8 mouse cellular contexts compared by ENCODE assay signal in the genomic region with DNA sequence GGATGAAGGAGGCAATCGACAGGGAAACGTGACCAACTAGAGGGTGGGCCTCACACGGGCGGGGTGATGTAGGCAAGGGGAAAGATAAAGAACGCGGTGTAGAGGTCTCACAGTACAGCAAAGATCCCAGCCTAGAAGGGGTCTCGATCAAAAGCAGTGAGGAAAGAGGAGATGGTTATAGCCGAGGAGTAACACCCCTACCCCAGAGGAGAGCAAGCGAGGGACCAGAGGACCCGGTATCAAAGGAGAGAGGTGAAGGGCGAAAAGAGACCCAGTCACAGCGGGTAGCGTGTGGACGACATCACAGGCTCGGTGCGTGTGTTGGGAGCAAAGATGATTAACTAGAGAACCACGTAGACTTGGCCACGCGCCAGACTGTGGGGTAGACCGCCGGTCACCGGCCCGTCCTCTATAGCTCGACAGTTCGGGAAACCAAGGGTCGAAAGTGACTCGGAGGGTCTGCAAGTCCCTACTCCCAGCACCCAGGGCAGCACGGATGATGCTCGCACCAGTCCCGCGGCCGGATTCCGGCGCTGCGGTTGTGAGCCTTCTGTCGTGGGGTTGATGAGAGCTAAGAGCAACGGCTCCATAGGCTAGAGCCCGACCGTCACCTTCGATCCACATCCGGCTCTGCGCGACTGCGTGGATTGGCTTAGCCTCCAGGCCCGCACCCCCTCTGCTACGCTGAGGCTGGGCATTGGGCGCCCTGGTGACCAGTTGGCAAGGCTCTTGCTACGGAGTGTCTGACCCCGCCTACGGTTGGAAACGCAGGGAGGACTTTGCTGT. TPM values are rescaled to one million over a fixed set of nuclear protein-coding genes. Genes with fewer than 3 reads are reported as not detected.
DNase-seq lines count a peak whose midpoint lies in the region; ATAC-seq and TF ChIP-seq lines count a peak whose summit lies in the region.

No protein-coding gene starts in this region.

- 17% methylated on average over 51 of the region's 51 CpGs for WGBS in heart, embryonic 10.5 days
- 19% methylated on average over 51 of the region's 51 CpGs for WGBS in limb, embryonic 12.5 days
- 18% methylated on average over 51 of the region's 51 CpGs for WGBS in midbrain, embryonic 13.5 days

- no peak overlapping the region for H3K27ac ChIP-seq in bone marrow macrophage, adult 2 months (ENCODE audit: insufficient read depth, low read depth, low read length)
- H3K27ac ChIP-seq in heart, embryonic 10.5 days, result peak overlapping the region; percentile 80
- no peak overlapping the region for H3K27ac ChIP-seq in limb, embryonic 12.5 days
- peak overlapping the region; percentile 79 for H3K27ac ChIP-seq in midbrain, embryonic 13.5 days

- TF ChIP-seq CTCF in bone marrow macrophage, adult 2 months (IDR thresholded peaks at IDR 0.05; ENCODE audit: low read depth, low read length), result no peak

- peak overlapping the region; percentile 36 for H3K4me3 ChIP-seq in bone marrow macrophage, adult 2 months (ENCODE audit: insufficient read depth, low read length)
- H3K4me3 ChIP-seq in erythroblast, embryonic 14.5 days (replicated peaks), result peak overlapping the region; percentile 30
- H3K4me3 ChIP-seq in heart, embryonic 10.5 days, result peak overlapping the region; percentile 64
- H3K4me3 ChIP-seq in limb, embryonic 12.5 days (replicated peaks), result peak overlapping the region; percentile 51
- peak overlapping the region; percentile 54 for H3K4me3 ChIP-seq in midbrain, embryonic 13.5 days (replicated peaks)

- ATAC-seq in limb, embryonic 12.5 days (ENCODE audit: insufficient number of reproducible peaks, insufficient read depth, low FRiP score, low TSS enrichment, low read depth), result peak; percentile 99
- peak; percentile 100 for ATAC-seq in midbrain, embryonic 13.5 days
- ATAC-seq in erythroid progenitor cell, adult 5-6 weeks (replicated peaks; ENCODE audit: low FRiP score, poor library complexity, severe bottlenecking), result no peak

- peaks cover 8% of the 10 kb centered on the region for H3K27me3 ChIP-seq in erythroblast, embryonic 14.5 days (ENCODE audit: control insufficient read depth)
- H3K27me3 ChIP-seq in heart, embryonic 10.5 days (ENCODE audit: insufficient read depth, poor library complexity, severe bottlenecking), result no peaks in the 10 kb centered on the region
- H3K27me3 ChIP-seq in limb, embryonic 12.5 days, result 0 out of 2 replicates have a peak, but pooled peaks cover 6% of the 10 kb centered on the region
- no peaks in the 10 kb centered on the region for H3K27me3 ChIP-seq in midbrain, embryonic 13.5 days

- TF ChIP-seq POLR2A in bone marrow macrophage, adult 2 months (IDR thresholded peaks at IDR 0.05; ENCODE audit: borderline replicate concordance, low read depth, low read length), result no peak

- H3K9me3 ChIP-seq in erythroblast, embryonic 14.5 days (ENCODE audit: control insufficient read depth, low read length), result peaks cover 16% of the 10 kb centered on the region
- peaks cover 5% of the 10 kb centered on the region; the same call in 1 of the 2 replicates for H3K9me3 ChIP-seq in heart, embryonic 10.5 days
- H3K9me3 ChIP-seq in limb, embryonic 12.5 days, result no peaks in the 10 kb centered on the region
- H3K9me3 ChIP-seq in midbrain, embryonic 13.5 days, result no peaks in the 10 kb centered on the region

- no peaks in the 10 kb centered on the region for H3K36me3 ChIP-seq in erythroblast, embryonic 14.5 days (ENCODE audit: control insufficient read depth)
- no peaks in the 10 kb centered on the region for H3K36me3 ChIP-seq in heart, embryonic 10.5 days
- H3K36me3 ChIP-seq in limb, embryonic 12.5 days, result no peaks in the 10 kb centered on the region
- no peaks in the 10 kb centered on the region for H3K36me3 ChIP-seq in midbrain, embryonic 13.5 days

- H3K4me2 ChIP-seq in limb, embryonic 12.5 days, result peak overlapping the region; percentile 66
- peak overlapping the region; percentile 65 for H3K4me2 ChIP-seq in midbrain, embryonic 13.5 days (replicated peaks)

- no peaks in the 10 kb centered on the region for H3K4me1 ChIP-seq in bone marrow macrophage, adult 2 months (ENCODE audit: control insufficient read depth, insufficient read depth, low read length)
- H3K4me1 ChIP-seq in erythroblast, embryonic 14.5 days (ENCODE audit: control insufficient read depth), result no peaks in the 10 kb centered on the region
- no peaks in the 10 kb centered on the region for H3K4me1 ChIP-seq in heart, embryonic 10.5 days
- H3K4me1 ChIP-seq in limb, embryonic 12.5 days (replicated peaks), result no peaks in the 10 kb centered on the region
- H3K4me1 ChIP-seq in midbrain, embryonic 13.5 days (replicated peaks), result 0 out of 2 replicates have a peak, but pooled peaks cover 3% of the 10 kb centered on the region

- DNase-seq in heart, embryonic 10.5 days (ENCODE audit: low spot score), result peak; percentile 93
- DNase-seq in kidney, adult 9 months, result peak; percentile 80
- peak; percentile 86 for DNase-seq in skeletal muscle tissue, adult 2 months (ENCODE audit: low read depth, low spot score)

- H3K9ac ChIP-seq in limb, embryonic 12.5 days (replicated peaks), result peak overlapping the region; percentile 64
- peak overlapping the region; percentile 76 for H3K9ac ChIP-seq in midbrain, embryonic 13.5 days (replicated peaks)

RNA-seq across cellular contexts. Expression of gene Fpr3, which starts 22.2 kb away (rescaled TPM):
- polyA plus RNA-seq in bone marrow macrophage, adult 2 months (2012; ENCODE audit: insufficient read depth, insufficient read length, missing spikeins), result not detected in 2 replicates
- polyA plus RNA-seq in erythroblast, embryonic 14.5 days (2012), result not detected in 2 replicates
- not detected in 2 replicates for polyA plus RNA-seq in heart, embryonic 10.5 days (2016; fragmentation: Nextera tagmentation; extraction: Ambion mirVana)
- not detected in 2 replicates for polyA plus RNA-seq in limb, embryonic 12.5 days (2016; fragmentation: Nextera tagmentation; extraction: Ambion mirVana)
- not detected in 2 replicates for polyA plus RNA-seq in midbrain, embryonic 13.5 days (2015; fragmentation: Nextera tagmentation; extraction: Ambion mirVana)
- total RNA-seq in erythroid progenitor cell, adult 5-6 weeks (2015; ENCODE audit: low replicate concordance), result not detected in 2 replicates
- total RNA-seq in erythroid progenitor cell, adult 5-6 weeks (2017; ENCODE audit: low replicate concordance), result not detected in 2 replicates

RNA-seq across cellular contexts. Expression of gene Fpr2, which starts 22.2 kb away (rescaled TPM):
- 54.1 and 56.6 TPM in 2 replicates for polyA plus RNA-seq in bone marrow macrophage, adult 2 months (2012; ENCODE audit: insufficient read depth, insufficient read length, missing spikeins)
- polyA plus RNA-seq in erythroblast, embryonic 14.5 days (2012), result not detected in 2 replicates
- polyA plus RNA-seq in heart, embryonic 10.5 days (2016; fragmentation: Nextera tagmentation; extraction: Ambion mirVana), result not detected in 2 replicates
- not detected in 2 replicates for polyA plus RNA-seq in limb, embryonic 12.5 days (2016; fragmentation: Nextera tagmentation; extraction: Ambion mirVana)
- not detected in 2 replicates for polyA plus RNA-seq in midbrain, embryonic 13.5 days (2015; fragmentation: Nextera tagmentation; extraction: Ambion mirVana)
- 63.3 and 73.2 TPM in 2 replicates for total RNA-seq in erythroid progenitor cell, adult 5-6 weeks (2015; ENCODE audit: low replicate concordance)
- 4.9 and 13.5 TPM in 2 replicates for total RNA-seq in erythroid progenitor cell, adult 5-6 weeks (2017; ENCODE audit: low replicate concordance)

RNA-seq across cellular contexts. Expression of gene Fpr1, which starts 26.1 kb away (rescaled TPM):
- polyA plus RNA-seq in bone marrow macrophage, adult 2 months (2012; ENCODE audit: insufficient read depth, insufficient read length, missing spikeins), result 17.9 and 19.5 TPM in 2 replicates
- polyA plus RNA-seq in erythroblast, embryonic 14.5 days (2012), result 0.03 TPM in 1 of 2 replicates, not detected in the other
- polyA plus RNA-seq in heart, embryonic 10.5 days (2016; fragmentation: Nextera tagmentation; extraction: Ambion mirVana), result 0.10 TPM in 1 of 2 replicates, not detected in the other
- polyA plus RNA-seq in limb, embryonic 12.5 days (2016; fragmentation: Nextera tagmentation; extraction: Ambion mirVana), result not detected in 2 replicates
- polyA plus RNA-seq in midbrain, embryonic 13.5 days (2015; fragmentation: Nextera tagmentation; extraction: Ambion mirVana), result 0.16 TPM in 1 of 2 replicates, not detected in the other
- 5.0 and 13.4 TPM in 2 replicates for total RNA-seq in erythroid progenitor cell, adult 5-6 weeks (2015; ENCODE audit: low replicate concordance)
- 4.5 and 9.2 TPM in 2 replicates for total RNA-seq in erythroid progenitor cell, adult 5-6 weeks (2017; ENCODE audit: low replicate concordance)

RNA-seq across cellular contexts. Expression of gene Has1, which starts 54.8 kb away (rescaled TPM):
- polyA plus RNA-seq in bone marrow macrophage, adult 2 months (2012; ENCODE audit: insufficient read depth, insufficient read length, missing spikeins), result not detected in 2 replicates
- not detected in 2 replicates for polyA plus RNA-seq in erythroblast, embryonic 14.5 days (2012)
- polyA plus RNA-seq in heart, embryonic 10.5 days (2016; fragmentation: Nextera tagmentation; extraction: Ambion mirVana), result 0.68 and 1.1 TPM in 2 replicates
- 1.5 and 1.8 TPM in 2 replicates for polyA plus RNA-seq in limb, embryonic 12.5 days (2016; fragmentation: Nextera tagmentation; extraction: Ambion mirVana)
- 0.88 and 1.1 TPM in 2 replicates for polyA plus RNA-seq in midbrain, embryonic 13.5 days (2015; fragmentation: Nextera tagmentation; extraction: Ambion mirVana)
- total RNA-seq in erythroid progenitor cell, adult 5-6 weeks (2015; ENCODE audit: low replicate concordance), result not detected in 2 replicates
- not detected in 2 replicates for total RNA-seq in erythroid progenitor cell, adult 5-6 weeks (2017; ENCODE audit: low replicate concordance)

Comparison
In these comparisons a context has a peak if more than half of its experiments do, and no peak if none do; other contexts are left out.
1. H3K27ac ChIP-seq: peak in heart, embryonic 10.5 days (single experiment) and midbrain, embryonic 13.5 days (single experiment); none in bone marrow macrophage, adult 2 months (single experiment) and limb, embryonic 12.5 days (single experiment).
2. RNA of gene Fpr2, which starts 22.2 kb away (polyA plus RNA-seq): 54.1 to 56.6 TPM in bone marrow macrophage, adult 2 months; not detected in midbrain, embryonic 13.5 days, not detected in erythroblast, embryonic 14.5 days, not detected in heart, embryonic 10.5 days and not detected in limb, embryonic 12.5 days; every median in the first group is over 10 times any median in the second.
3. RNA of gene Fpr1, which starts 26.1 kb away (polyA plus RNA-seq): 17.9 to 19.5 TPM in bone marrow macrophage, adult 2 months; 0.16 TPM in midbrain, embryonic 13.5 days, 0.10 TPM in heart, embryonic 10.5 days, not detected in limb, embryonic 12.5 days and 0.03 TPM in erythroblast, embryonic 14.5 days; every median in the first group is over 10 times any median in the second.
4. Peak in every context shown above with its lines, with median percentiles within 50 percentile points of each other: H3K4me3 ChIP-seq and DNase-seq.